Mouse (Mus musculus) spleen, embryonic (tissue): ENCODE results near the gene Dnajb13.

ENCODE experiments used
- CTCF ChIA-PET: fragments of 350-600 bp; sonication (Branson Sonifier 250); formaldehyde crosslinking; loops from one replicate; lab custom pipeline; 2022; lab: Charles Lee

The Dnajb13 gene

DNA sequence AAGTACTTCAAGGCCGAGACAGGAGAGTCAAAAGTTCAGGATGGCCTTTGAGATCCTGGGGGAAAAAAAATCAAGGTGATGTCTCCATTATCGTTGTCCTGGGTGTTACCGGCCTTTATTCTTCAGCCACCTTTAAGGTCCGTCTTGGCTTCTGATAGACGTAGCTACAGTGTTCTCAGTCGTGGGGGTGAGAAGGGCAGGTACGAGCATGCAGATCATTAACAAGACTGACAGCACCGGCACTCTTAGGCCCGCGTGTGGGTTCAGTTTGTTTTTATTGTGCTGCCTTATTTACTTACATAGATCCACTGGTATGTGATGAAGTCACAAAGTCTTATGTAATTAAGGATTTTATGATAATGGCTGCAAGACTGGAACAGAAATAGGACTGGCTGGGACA lies 51.0 kb downstream of the Dnajb13 start:
- CTCF ChIA-PET = no interaction called here

DNA sequence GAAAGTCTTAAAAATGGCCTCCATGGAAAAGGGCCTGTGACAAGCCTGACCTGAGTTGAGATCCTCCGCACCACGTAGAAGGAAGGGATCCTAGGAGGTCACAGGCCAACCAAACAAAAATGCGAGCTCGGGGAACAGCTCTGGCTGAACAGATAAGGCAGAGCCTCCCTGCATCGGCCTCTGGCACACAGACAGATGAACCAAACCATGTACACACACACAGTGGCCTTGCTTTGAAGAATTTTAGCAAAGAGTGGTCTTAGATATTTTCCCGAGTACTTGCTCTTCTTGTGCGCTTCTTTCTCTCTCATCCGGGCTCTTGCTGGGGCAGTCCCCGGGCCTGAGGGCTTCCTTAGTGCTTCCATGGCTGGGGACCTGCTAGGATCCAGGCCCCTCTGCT lies 51.6 kb downstream of the Dnajb13 start:
- CTCF ChIA-PET = no interaction called here

DNA sequence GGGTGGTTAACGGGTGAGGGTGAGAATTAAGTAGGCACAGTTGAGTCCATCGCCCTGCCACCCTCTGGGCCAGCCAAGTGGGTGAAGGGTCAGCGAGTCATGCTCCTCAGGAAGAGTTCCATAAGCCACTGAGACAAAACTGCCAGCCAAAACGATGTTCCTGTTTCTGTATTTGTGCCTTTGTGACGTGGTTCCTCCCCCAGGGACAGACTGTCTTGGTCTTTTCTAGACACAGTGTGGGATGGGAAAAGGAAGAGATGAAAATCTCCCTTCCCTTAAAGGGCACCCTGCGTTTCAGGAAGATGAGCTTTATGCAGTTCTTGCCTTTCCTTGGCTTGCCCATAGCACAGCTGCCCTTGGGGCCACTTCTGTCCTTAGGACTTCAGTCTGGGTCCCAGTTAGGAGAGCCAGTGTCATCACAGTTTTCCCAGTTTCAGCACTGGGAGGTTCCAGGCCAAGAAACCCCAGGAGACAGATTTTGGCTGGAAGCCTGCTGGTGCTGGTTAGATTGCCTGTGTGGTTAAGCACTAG lies 53.1 kb downstream of the Dnajb13 start:
- CTCF ChIA-PET = no interaction called here

DNA sequence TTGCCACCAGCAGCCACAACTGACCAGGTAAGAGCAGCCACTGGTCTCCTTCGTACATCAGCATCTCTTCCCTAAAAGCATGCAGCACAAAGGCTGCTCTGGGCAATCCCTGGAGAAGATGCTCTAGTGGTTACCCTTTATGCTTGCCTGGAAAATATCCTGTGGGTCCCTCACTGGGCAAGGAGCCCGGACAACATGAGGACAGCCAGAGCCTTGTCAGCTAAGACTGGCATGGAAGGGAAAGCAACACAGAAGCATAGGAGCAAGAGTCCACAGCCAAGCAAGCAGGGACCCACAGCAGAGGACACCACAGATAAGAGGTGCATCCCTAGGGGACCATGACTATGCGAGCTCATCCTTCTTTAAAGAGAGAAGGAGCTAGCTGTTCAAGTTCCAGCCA lies 54.9 kb downstream of the Dnajb13 start:
- CTCF ChIA-PET = no interaction called here

DNA sequence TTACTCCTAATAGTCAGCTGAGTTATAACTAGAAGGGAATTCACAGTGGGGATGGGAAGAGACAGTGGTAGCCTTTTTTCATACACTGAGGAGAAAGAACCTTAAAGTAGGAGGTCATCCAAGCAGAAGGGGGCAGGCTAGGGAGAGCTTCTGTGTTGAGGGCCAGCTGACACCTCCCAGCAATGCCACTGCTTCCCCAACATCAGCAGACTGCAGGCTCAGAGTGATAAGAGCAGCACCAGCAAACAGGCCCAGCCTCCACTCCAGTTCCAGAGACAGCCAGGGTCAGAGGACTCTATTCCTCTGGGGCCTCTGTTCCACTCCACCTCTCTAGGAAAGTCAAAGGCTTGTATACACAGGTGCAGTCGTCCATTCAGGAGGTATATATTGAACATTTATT lies 56.6 kb downstream of the Dnajb13 start:
- CTCF ChIA-PET = no interaction called here
